Mouse (Mus musculus) erythroblast, embryonic 14.5 days (primary cell): Measurements from ENCODE around the gene Fry. TPM values are rescaled to one million over a fixed set of nuclear protein-coding genes. Genes with fewer than 3 reads are reported as not detected.

Source experiments
- H3K27me3 ChIP-seq: 2 replicates; pipeline ENCODE4 v1.6.1; 2012; ENCODE audit warnings: inconsistent platforms; ENCODE audit not compliant: control insufficient read depth
- H3K36me3 ChIP-seq: 2 replicates; pipeline ENCODE4 v1.6.1; 2012; ENCODE audit warnings: mild to moderate bottlenecking, inconsistent platforms; ENCODE audit not compliant: control insufficient read depth
- H3K4me1 ChIP-seq: 2 replicates; pipeline ENCODE4 v1.6.1; 2012; ENCODE audit warnings: inconsistent platforms; ENCODE audit not compliant: control insufficient read depth
- H3K4me3 ChIP-seq: replicated peaks from 2 replicates; pipeline ENCODE3; 2012; ENCODE audit warnings: moderate library complexity, mild to moderate bottlenecking, inconsistent platforms
- H3K9me3 ChIP-seq: 2 replicates; pipeline ENCODE4 v1.6.1; 2012; ENCODE audit warnings: low read length, inconsistent platforms, mixed read lengths; ENCODE audit not compliant: control insufficient read depth
- GATA1 ChIP-seq: IDR thresholded peaks from 2 replicates; pipeline ENCODE4 v1.6.1; 2012; ENCODE audit warnings: low read length, inconsistent platforms, mixed read lengths
- TAL1 ChIP-seq: IDR thresholded peaks from 3 replicates; pipeline ENCODE4 v1.6.1; 2012; ENCODE audit warnings: low read length, inconsistent platforms, mixed read lengths
- polyA plus RNA-seq: library from polyadenylated mRNA; stranded (reverse); fragments of >175 nt; gene quantifications from 2 replicates; pipeline ENCODE4 v1.2.3, GENCODE M21; 2012

Fry gene
- polyA plus RNA-seq, 1 experiment: 0.16 TPM

DNA sequence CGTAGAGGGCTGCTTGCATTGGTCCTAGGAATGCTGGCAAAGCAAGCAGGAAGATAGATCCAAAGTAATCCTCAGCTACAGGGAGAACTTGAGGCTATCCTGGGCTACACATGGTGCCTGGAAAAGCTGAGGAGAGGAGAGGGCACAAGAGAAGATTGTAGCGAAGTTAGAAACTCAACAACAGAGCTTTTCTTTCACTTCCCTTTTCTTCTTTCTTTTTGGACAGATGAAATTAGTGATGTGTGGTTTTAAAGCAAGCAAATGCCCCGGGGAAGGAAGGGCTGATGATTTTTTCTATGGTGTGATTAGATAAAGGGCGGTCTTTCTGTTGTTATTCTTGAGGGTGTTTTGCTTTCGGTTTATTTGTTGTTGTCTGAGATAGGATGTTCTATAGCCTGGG is 188.1 kb downstream of the Fry start:
- Histone ChIP-seq H3K27me3 (no peaks in the 10 kb centered on the region), H3K36me3 (no peaks in the 10 kb centered on the region), H3K4me1 (no peaks in the 10 kb centered on the region), H3K4me3 (no peak overlapping the region), H3K9me3 (peaks cover 13% of the 10 kb centered on the region)
- TF ChIP-seq TAL1 (no peak), GATA1 (no peak)

DNA sequence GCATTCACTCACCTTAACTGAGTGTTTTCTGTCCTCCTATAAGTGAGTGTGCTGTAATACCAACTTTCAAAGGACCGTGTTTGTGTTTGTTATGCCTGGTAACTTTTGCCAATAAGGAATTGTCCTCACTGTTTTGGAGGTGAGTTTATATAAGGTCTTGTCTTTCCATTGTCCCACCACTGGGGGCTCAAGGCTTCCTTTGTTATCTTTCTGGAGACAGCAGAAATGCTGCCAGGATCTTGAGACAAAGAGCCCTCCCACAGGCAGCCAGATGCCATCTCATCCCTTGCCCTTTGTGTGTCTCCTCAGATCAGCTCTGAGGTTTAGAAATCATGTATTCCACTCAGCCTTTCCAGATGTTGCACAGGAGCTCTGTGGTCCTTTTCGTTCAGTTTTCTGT is 194.8 kb downstream of the Fry start:
- Histone ChIP-seq H3K9me3 (peaks cover 17% of the 10 kb centered on the region), H3K27me3 (no peaks in the 10 kb centered on the region), H3K36me3 (no peaks in the 10 kb centered on the region), H3K4me3 (no peak overlapping the region), H3K4me1 (no peaks in the 10 kb centered on the region)
- TF ChIP-seq TAL1: no peak
- TF ChIP-seq GATA1: no peak

DNA sequence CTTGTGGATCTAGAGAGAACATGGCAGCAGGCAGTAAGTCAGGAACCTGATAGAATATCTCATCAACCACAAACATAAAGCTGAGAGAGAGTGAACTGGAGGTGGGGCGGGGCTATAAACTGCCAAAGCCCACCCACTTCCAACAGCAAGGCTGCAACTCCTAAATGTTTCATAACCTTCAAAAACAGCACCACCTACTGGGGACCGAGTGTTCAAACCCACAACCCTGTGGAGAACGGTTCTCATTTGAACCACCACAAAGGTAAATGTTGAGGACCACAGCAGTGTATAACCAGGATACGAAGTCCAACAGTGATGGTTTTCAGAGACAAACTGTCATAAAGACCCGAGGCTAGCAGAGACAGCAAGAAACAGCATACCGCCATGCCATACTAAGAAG is 196.1 kb downstream of the Fry start:
- Histone ChIP-seq H3K27me3 (no peaks in the 10 kb centered on the region), H3K4me3 (no peak overlapping the region)
- no peak for TF ChIP-seq TAL1

DNA sequence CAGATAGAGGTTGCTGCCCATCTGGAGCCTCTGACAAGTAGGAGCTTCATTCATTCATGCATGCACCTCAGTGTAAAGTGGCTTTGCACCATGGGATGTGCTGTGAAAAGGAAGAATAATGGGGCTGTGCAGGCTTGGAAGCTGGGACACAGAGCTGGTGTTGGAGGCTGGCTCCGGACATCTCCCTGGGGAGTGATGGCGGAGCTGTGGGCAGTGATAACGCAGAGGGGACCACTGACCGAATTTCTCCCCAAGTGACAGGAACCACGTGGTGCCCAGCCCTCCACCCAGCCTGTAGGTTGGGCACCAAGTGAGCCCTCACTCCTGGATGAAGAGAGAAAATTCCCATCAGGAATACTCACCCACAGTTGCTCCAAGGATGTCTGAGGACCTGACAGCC is 207.0 kb downstream of the Fry start:
- no peaks in the 10 kb centered on the region for H3K27me3 ChIP-seq
- no peaks in the 10 kb centered on the region for H3K36me3 ChIP-seq
- H3K4me1 ChIP-seq: no peaks in the 10 kb centered on the region
- no peak overlapping the region for H3K4me3 ChIP-seq
- no peaks in the 10 kb centered on the region for H3K9me3 ChIP-seq
- TF ChIP-seq GATA1 (no peak), TAL1 (no peak)

More for the DNA sequence above, 196.1 kb downstream of the Fry start:
- H3K9me3 ChIP-seq: peaks cover 8% of the 10 kb centered on the region
- H3K4me1 ChIP-seq: no peaks in the 10 kb centered on the region
- H3K36me3 ChIP-seq: no peaks in the 10 kb centered on the region

DNA sequence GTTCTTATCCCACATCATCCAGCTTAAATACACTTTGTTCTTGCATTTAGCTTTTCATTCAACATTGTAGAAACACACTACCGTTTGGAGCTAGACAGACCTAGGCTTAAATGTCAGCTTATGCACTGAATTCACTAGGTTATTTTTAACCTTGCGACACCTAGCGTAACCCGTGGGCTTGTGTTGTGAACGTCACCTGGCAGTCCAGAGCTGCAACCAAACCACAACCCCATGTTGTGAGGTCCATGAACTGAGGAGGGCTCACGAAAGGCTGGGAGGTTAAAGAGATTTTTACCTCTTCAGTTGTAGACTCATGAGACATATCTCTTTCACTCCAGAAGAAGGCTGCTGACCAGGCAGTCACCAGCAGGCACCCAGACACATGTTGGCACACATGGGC is 210.2 kb downstream of the Fry start:
- Histone ChIP-seq H3K27me3 (no peaks in the 10 kb centered on the region), H3K4me1 (peaks cover 14% of the 10 kb centered on the region), H3K36me3 (no peaks in the 10 kb centered on the region), H3K4me3 (no peak overlapping the region), H3K9me3 (no peaks in the 10 kb centered on the region)
- TF ChIP-seq TAL1 (no peak), GATA1 (no peak)

DNA sequence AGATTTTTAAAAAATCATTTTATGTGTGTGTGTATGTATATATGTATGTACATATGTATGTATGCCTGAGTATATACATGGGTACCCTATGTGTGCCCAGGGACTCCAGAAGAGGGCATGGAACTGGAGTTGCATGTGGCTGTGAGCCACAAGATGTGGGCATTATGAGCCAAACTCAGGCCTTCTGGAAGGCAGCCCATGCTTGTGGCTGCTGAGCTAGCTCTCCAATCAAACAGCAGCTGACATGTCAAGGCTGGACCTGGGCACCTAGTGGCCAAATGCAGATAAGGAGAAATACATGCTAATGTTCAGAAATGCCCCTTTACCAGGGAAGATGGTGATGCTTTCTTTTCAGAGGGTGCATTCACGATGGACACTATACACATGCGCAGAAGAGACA is 213.4 kb downstream of the Fry start:
- TF ChIP-seq GATA1 (no peak), TAL1 (no peak)
- peaks cover 15% of the 10 kb centered on the region for H3K4me1 ChIP-seq
- no peak overlapping the region for H3K4me3 ChIP-seq
- H3K27me3 ChIP-seq: no peaks in the 10 kb centered on the region
- no peaks in the 10 kb centered on the region for H3K9me3 ChIP-seq
- no peaks in the 10 kb centered on the region for H3K36me3 ChIP-seq

DNA sequence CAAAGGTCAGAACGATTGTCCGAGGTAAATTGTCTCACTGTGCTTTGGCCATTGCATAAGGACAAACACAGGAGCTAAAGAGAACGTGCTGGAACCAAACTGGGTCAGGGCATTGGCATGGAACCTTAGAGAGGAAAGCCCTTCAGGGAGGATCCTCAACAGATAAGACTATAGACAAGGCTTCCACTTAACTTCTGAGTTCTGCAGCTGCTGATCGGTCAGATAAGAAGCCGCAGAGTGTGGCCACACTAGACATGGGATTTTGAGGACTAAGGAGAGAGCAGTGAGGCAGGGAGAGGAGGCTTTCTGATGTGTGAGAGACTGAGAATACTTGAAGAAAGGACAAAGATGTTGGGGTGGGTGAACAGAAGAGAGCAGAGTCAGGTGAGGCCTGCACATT is 214.4 kb downstream of the Fry start:
- TF ChIP-seq GATA1: no peak
- TF ChIP-seq TAL1: no peak
- H3K27me3 ChIP-seq: no peaks in the 10 kb centered on the region
- no peak overlapping the region for H3K4me3 ChIP-seq
- peaks cover 15% of the 10 kb centered on the region for H3K4me1 ChIP-seq
- no peaks in the 10 kb centered on the region for H3K9me3 ChIP-seq
- no peaks in the 10 kb centered on the region for H3K36me3 ChIP-seq

DNA sequence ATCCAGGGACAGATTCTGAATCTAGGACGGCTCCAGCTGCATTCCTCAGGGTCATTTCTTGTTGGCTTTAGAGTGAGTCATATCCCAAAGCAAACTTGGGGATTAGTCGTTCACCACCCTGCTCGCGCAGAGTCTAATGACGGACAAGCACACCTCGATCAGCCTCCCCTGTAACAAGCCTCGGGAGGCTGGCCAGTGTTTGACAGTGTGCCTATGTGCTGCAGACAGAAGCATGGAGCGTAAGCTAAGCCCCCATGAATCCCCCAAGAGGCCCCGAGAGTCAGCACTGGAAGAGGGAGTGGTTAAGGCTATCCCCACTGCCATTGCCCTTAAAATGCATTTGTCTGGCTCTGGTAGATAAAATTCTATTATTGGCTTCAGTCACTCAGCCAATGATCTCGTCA is 214.9 kb downstream of the Fry start:
- H3K27me3 ChIP-seq: no peaks in the 10 kb centered on the region
- no peaks in the 10 kb centered on the region for H3K9me3 ChIP-seq
- H3K4me3 ChIP-seq: no peak overlapping the region
- no peaks in the 10 kb centered on the region for H3K36me3 ChIP-seq
- TF ChIP-seq GATA1: no peak
- no peak for TF ChIP-seq TAL1
- H3K4me1 ChIP-seq: peaks cover 15% of the 10 kb centered on the region

DNA sequence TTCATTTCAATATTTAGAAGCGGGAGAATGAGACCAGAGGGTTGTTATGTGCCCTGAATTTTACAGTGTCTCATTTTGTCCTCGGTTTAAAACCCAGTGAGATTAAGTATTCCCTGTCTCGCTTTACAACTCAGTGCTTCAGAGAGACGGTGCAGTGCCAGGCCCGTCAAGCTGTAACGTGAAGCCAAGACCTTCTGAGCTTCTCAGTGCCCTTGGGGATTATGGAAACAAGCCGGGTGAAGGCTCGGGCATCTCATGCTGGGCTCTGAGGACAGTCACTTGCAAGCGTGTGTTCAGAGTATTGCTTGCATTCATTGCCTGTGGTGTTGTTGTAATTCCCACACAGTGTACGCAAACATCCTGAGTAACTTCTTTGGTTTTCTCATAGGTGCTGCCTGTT is 218.0 kb downstream of the Fry start:
- TF ChIP-seq GATA1 (no peak), TAL1 (no peak)
- H3K4me3 ChIP-seq: no peak overlapping the region
- peaks cover 15% of the 10 kb centered on the region for H3K4me1 ChIP-seq
- H3K36me3 ChIP-seq: no peaks in the 10 kb centered on the region
- H3K27me3 ChIP-seq: no peaks in the 10 kb centered on the region
- no peaks in the 10 kb centered on the region; the same call in 1 of the 2 replicates for H3K9me3 ChIP-seq

DNA sequence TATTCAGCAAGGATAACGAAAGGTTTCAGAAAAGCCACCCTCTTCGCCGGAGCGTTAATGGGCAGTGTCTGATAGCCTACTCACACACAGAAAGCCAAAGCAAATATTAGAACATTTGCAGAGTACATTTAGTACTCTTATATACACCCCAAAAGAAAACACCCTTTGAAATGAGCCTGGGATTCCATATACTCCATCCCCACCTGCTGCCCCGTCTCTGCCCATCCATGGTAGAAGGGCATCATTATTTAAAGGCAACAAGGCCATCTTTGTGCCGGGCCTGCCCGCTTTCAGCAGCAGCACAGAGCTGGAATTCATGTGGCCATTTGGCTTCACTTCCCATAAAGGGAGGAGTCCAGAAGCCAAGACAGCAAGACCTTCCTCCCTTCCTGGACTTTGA is 219.3 kb downstream of the Fry start:
- Histone ChIP-seq H3K36me3 (no peaks in the 10 kb centered on the region), H3K27me3 (no peaks in the 10 kb centered on the region), H3K4me3 (no peak overlapping the region), H3K4me1 (peaks cover 11% of the 10 kb centered on the region), H3K9me3 (no peaks in the 10 kb centered on the region; the same call in 1 of the 2 replicates)
- TF ChIP-seq GATA1 (no peak), TAL1 (no peak)
